Mouse (Mus musculus) hindlimb bud, embryonic 11.5 days (tissue): ENCODE results near the gene Slc27a2.

ENCODE experiments used
- DNase-seq: peaks from one replicate; pipeline ENCODE4 v3.0.0-alpha.2; 2012; ENCODE audit warnings: low read depth, low spot score; ENCODE audit errors: extremely low spot score

Gene Slc27a2

GRCm38 (mm10) chr2:126551896-126552295 lies 311 bp upstream of the Slc27a2 start:
- no peak for DNase-seq

DNA sequence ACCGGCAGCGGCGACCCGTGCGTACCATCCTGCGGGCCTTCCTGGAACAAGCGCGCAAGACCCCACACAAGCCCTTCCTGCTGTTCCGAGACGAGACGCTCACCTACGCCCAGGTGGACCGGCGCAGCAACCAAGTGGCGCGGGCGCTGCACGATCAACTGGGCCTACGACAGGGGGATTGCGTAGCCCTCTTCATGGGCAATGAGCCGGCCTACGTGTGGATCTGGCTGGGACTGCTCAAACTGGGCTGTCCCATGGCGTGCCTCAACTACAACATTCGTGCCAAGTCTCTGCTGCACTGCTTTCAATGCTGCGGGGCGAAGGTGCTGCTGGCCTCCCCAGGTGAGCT lies 1.1 kb downstream of the Slc27a2 start:
- no peak for DNase-seq

- DNase-seq: no peak
Measured at GRCm38 (mm10) chr2:126555533-126555932, 3.3 kb downstream of the Slc27a2 start.

GRCm38 (mm10) chr2:126560094-126560493 lies 7.9 kb downstream of the Slc27a2 start:
- DNase-seq: no peak

GRCm38 (mm10) chr2:126563411-126564105 lies 11.4 kb downstream of the Slc27a2 start:
- DNase-seq: no peak

GRCm38 (mm10) chr2:126572163-126572562 lies 20.0 kb downstream of the Slc27a2 start:
- DNase-seq: no peak

DNA sequence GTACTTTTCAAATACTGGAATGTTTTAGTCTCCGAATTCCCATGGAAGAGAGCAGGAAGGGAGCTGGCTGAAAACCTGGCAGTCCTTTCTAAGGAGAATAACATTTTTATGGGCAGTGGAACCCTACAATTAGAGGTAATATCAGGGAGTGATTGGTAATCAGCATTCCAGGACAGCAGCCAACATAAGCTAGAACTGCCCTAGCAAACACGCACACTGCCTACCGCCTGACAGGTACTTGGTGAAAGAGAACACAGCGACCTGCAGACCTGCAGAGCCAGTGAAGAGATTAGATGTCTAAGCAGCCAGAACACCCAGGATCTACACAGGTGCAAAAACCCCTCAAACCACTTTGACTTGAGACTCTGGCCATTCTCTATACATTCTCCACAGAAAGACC lies 20.5 kb downstream of the Slc27a2 start:
- no peak for DNase-seq

DNA sequence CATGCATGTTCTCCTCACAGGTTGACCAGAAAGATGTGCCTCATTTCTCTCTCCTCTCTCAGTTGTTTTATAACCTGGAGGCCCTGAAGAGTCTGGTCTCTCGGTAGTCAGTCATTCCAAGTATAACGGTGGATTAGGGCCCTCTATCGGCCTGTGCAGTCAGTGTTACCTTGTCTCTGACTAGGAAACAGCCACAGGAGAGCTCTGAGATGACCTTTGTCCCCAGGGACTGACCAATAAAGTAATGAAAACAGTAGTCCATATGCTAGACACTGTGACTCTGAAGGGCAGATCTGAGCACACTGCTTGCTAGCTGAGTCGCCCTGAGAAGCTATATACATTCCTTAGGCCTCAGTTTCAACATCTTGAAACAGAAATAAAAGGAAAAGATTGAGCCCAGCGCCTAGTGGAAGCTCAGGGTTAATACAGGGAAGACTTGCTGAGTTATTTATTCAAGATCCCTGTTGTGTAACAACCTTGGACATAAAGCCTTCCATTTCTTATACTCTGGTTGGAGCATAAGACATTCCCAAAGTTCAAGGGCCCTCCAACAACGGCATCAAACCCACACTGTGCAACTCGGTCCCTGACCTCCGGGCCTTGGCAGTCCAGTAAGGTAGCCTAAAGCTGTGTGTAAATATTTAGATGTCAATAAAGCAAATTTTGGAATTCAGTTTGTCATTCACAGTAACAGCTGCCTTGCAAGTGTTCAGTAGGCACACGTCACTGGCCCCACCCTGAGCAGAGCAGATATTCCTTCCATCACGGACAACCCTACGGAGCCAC lies 23.4 kb downstream of the Slc27a2 start:
- no peak for DNase-seq

DNA sequence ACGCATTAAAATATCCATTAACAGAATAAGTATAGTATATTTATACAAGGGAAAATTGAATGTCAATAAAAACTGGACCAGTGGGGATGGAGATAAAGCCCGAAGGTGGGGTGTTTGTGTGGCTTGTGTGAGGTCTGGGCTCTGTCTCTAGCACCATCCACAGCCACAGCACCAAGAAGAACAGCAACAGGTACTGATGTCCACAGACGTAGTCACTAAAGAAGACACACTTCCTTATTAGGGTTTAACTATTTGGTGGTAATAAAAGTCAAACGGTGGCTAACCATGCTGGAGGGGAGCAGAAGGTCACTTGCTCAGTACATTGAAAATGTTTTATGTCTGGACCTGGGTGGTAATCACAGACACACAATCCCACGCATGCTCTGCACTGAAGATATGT lies 25.2 kb downstream of the Slc27a2 start:
- DNase-seq: no peak

GRCm38 (mm10) chr2:126579282-126579681 lies 27.1 kb downstream of the Slc27a2 start:
- DNase-seq: no peak

GRCm38 (mm10) chr2:126583960-126584359 lies 31.8 kb downstream of the Slc27a2 start:
- no peak for DNase-seq

- DNase-seq: no peak
Measured at GRCm38 (mm10) chr2:126584621-126585369, 32.6 kb downstream of the Slc27a2 start.

GRCm38 (mm10) chr2:126587468-126587867 lies 35.3 kb downstream of the Slc27a2 start:
- no peak for DNase-seq

GRCm38 (mm10) chr2:126591304-126591703 lies 39.1 kb downstream of the Slc27a2 start:
- DNase-seq: no peak

DNA sequence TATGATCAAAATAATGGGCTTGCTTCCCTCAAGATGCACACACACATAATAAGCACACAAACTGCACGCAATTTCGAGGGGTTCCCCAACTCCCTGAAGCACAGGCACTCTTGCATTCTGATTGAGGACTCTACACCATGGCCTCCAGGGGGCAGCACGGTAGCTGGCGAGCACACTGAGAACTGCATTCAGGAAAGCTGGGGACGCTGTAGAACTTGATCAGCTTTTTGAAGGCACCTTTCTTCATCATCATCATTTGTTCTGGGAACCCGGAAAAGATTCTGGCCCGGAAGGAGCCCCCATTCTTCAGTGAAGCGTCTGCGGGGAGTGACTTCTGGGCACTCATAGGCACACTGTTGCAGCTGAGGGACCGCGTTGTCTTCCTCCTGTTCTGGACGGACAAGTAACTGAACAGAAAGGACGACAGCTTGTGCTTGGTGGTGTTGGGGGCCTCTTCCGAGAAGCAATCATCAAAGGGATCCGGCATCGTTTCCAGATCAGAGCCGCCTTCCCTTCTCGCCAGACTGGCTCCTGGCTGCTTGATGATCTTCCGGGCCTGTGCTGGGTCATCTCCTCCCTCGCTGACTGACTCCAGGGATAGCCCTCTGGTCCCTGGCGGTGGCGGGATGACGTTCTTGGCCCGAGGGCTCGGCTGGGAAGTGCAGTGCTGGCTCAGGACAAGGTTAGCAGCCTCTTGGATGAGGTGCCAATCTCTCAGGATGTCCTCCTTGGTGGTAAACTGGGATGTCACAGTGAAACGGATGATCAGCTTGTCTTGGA lies 41.8 kb downstream of the Slc27a2 start:
- peak; percentile 12 for DNase-seq

- no peak for DNase-seq
Measured at GRCm38 (mm10) chr2:126596347-126597072, 44.3 kb downstream of the Slc27a2 start.

GRCm38 (mm10) chr2:126597279-126598241 lies 45.4 kb downstream of the Slc27a2 start:
- no peak for DNase-seq

DNA sequence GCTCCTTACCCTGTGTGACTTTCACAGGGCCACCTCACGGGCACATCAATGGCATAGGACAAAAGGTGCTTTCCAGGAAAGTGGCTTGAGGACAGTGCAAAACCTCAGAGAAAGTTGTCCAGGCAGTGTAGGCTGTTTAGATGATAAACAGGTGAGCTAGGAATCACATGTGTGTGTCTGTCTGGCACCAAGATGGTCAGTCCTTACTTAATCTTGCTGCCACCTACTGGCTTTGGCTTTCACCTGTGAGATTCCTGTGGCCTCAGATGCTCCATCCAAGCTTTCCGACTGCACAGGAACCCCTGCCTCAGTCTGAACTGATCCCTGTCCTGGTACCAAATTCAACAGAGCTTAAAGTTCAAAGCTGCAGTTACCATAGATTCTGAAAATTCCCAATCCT lies 46.2 kb downstream of the Slc27a2 start:
- no peak for DNase-seq

DNA sequence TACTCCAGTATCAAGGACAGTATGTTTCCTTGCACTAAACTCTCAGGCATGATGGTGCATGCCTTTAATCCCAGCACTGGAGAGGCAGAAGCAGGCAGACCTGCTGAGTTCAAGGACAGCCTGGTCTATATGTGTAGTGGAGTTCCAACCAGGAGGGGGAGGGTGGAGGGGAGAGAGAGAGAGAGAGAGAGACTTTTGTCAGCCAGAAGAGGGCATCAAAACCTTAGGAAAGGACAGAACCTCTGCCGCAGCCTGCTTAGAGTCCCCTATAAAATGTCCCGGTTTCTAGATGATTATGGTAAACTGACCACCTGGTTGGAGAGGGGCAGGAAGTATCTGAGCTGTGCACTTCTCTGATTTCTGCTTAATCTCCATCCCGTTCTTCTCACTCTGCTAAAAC lies 46.8 kb downstream of the Slc27a2 start:
- DNase-seq: no peak
